Mouse (Mus musculus) forebrain, embryonic 14.5 days (tissue): ENCODE measurements around the gene Trappc1. TPM values are rescaled to one million over a fixed set of nuclear protein-coding genes. Genes with fewer than 3 reads are reported as not detected.

ENCODE experiments used
- ATAC-seq: fragments of 200-750 bp; cut with Nextera tagmentation; 2 replicates; pipeline ENCODE4 v1.8.0; 2017; ENCODE audit warnings: mild to moderate bottlenecking, moderate library complexity
- DNase-seq: peaks from one replicate; pipeline ENCODE4 v3.0.0-alpha.2; 2015; ENCODE audit warnings: low spot score
- H3K27ac ChIP-seq: fragments of 300-500 bp; sonication (generic); 2 replicates; pipeline ENCODE4 v1.5.1; 2014; ENCODE audit warnings: low read depth, mild to moderate bottlenecking, control low read depth, low read length, moderate library complexity
- H3K27me3 ChIP-seq: fragments of 300-500 bp; sonication (generic); replicated peaks from 2 replicates; pipeline ENCODE4 v1.6.1; 2014; ENCODE audit warnings: low read length, control low read depth, mixed read lengths; ENCODE audit not compliant: control insufficient read depth, insufficient read depth
- H3K36me3 ChIP-seq: fragments of 300-500 bp; sonication (generic); 2 replicates; pipeline ENCODE4 v1.6.1; 2014; ENCODE audit warnings: low read length, control low read depth; ENCODE audit not compliant: control insufficient read depth, insufficient read depth
- H3K4me1 ChIP-seq: fragments of 300-500 bp; sonication (generic); 2 replicates; pipeline ENCODE4 v1.6.1; 2014; ENCODE audit warnings: antibody characterized with exemption, low read length, control low read depth; ENCODE audit not compliant: control insufficient read depth, insufficient read depth
- H3K4me2 ChIP-seq: fragments of 300-500 bp; sonication (generic); 2 replicates; pipeline ENCODE4 v1.6.1; 2014; ENCODE audit warnings: mild to moderate bottlenecking, control low read depth, low read length
- H3K4me3 ChIP-seq: fragments of 300-500 bp; sonication (generic); 2 replicates; pipeline ENCODE4 v1.5.1; 2014; ENCODE audit warnings: low read depth, low read length, control low read depth
- H3K9ac ChIP-seq: fragments of 300-500 bp; sonication (generic); 2 replicates; pipeline ENCODE4 v1.6.1; 2014; ENCODE audit warnings: mild to moderate bottlenecking, low read length, control low read depth, moderate library complexity
- H3K9me3 ChIP-seq: fragments of 300-500 bp; sonication (generic); replicated peaks from 2 replicates; pipeline ENCODE4 v1.6.1; 2016; ENCODE audit warnings: low read length, control low read depth, mixed read lengths; ENCODE audit not compliant: control insufficient read depth
- WGBS: fragments of 180-500 bp; shearing (Covaris S2); extraction: QIAGEN DNeasy Blood & Tissue Kit; methylation state at CpG from one replicate; pipeline ENCODE4 v1.1.7; 2014; 5-methylcytosine and 5-hydroxymethylcytosine counted together
- polyA plus RNA-seq: library from polyadenylated mRNA; unstranded; fragments of >200 nt; fragmentation: Nextera tagmentation; extraction: Ambion mirVana; gene quantifications from 2 replicates; pipeline ENCODE4 v1.2.1, GENCODE M21; 2014

Gene Trappc1
- polyA plus RNA-seq, 1 experiment from 2014 or later = 243 TPM

- H3K27me3 ChIP-seq = no peaks in the 10 kb centered on the region
- no peak overlapping the region for H3K4me3 ChIP-seq
- H3K9me3 ChIP-seq = no peaks in the 10 kb centered on the region
- peak; percentile 29 for DNase-seq
- H3K36me3 ChIP-seq = no peaks in the 10 kb centered on the region
- H3K4me2 ChIP-seq = no peak overlapping the region
- WGBS = 73% methylated on average over 3 of the region's 3 CpGs
- ATAC-seq = no peak
- no peak overlapping the region for H3K27ac ChIP-seq
- H3K4me1 ChIP-seq = peaks cover 12% of the 10 kb centered on the region
- no peak overlapping the region for H3K9ac ChIP-seq
Measured at GRCm38 (mm10) chr11:69333922-69334321, 10.1 kb downstream of the Trappc1 start.

DNA sequence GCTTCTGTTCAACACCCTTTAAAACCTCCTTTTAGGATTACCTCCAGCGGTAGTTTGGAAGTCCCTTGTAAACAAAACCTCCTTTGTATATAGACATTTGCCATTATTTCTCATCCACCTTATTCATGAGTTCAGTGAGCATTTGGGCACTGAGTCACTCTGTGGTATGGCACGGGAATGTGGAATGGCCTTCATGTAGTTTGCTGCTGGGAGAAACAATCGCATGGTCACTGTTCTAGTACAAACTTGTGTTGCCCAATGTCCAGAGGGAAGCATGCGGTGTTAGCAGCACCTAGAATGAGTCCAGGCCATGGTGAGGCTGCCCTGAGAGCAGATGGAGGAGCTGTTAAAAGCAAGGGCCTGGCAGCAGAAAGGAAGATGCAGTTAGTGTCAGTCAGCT lies 11.0 kb downstream of the Trappc1 start:
- H3K36me3 ChIP-seq = no peaks in the 10 kb centered on the region

GRCm38 (mm10) chr11:69340161-69341131 lies 16.7 kb downstream of the Trappc1 start, which contains the start of gene Rnf227:
Gene Rnf227, plus strand, starts transcription at chr11:69340461.
- peak within 1 kb of the TSS; percentile 77 for H3K9ac ChIP-seq
- peaks cover 15% of the 10 kb centered on the region for H3K4me1 ChIP-seq
- peak within 1 kb of the TSS; percentile 51 for H3K4me3 ChIP-seq
- peak; percentile 93 for ATAC-seq
- H3K4me2 ChIP-seq = peak within 1 kb of the TSS; percentile 82
- DNase-seq = peak; percentile 90
- no peaks in the 10 kb centered on the region for H3K27me3 ChIP-seq
- WGBS = under 1% methylated on average over 98 of the region's 99 CpGs
- H3K36me3 ChIP-seq = peaks cover 25% of the 10 kb centered on the region
- peak within 1 kb of the TSS; percentile 81 for H3K27ac ChIP-seq
- H3K9me3 ChIP-seq = no peaks in the 10 kb centered on the region

More for the DNA sequence above, 11.0 kb downstream of the Trappc1 start:
- H3K27ac ChIP-seq = no peak overlapping the region
- no peaks in the 10 kb centered on the region for H3K27me3 ChIP-seq
- no peak overlapping the region for H3K4me2 ChIP-seq
- no peak for DNase-seq
- H3K9me3 ChIP-seq = no peaks in the 10 kb centered on the region
- peaks cover 12% of the 10 kb centered on the region for H3K4me1 ChIP-seq
- H3K9ac ChIP-seq = no peak overlapping the region
- 64% methylated on average over 4 of the region's 4 CpGs for WGBS
- no peak for ATAC-seq
- no peak overlapping the region for H3K4me3 ChIP-seq

GRCm38 (mm10) chr11:69346441-69346840 lies 22.7 kb downstream of the Trappc1 start:
- H3K27me3 ChIP-seq = no peaks in the 10 kb centered on the region
- no peak overlapping the region for H3K4me3 ChIP-seq
- H3K4me1 ChIP-seq = peaks cover 5% of the 10 kb centered on the region
- H3K9ac ChIP-seq = no peak overlapping the region
- H3K36me3 ChIP-seq = peaks cover 85% of the 10 kb centered on the region
- no peaks in the 10 kb centered on the region for H3K9me3 ChIP-seq
- DNase-seq (no peak), ATAC-seq (no peak)
- 94% methylated on average over 26 of the region's 26 CpGs for WGBS
- H3K27ac ChIP-seq = no peak overlapping the region
- no peak overlapping the region for H3K4me2 ChIP-seq

GRCm38 (mm10) chr11:69356544-69356943 lies 32.8 kb downstream of the Trappc1 start:
- Histone ChIP-seq H3K36me3 (peaks cover 100% of the 10 kb centered on the region), H3K9me3 (no peaks in the 10 kb centered on the region), H3K4me2 (no peak overlapping the region), H3K4me3 (no peak overlapping the region), H3K9ac (no peak overlapping the region), H3K27me3 (no peaks in the 10 kb centered on the region), H3K4me1 (no peaks in the 10 kb centered on the region), H3K27ac (no peak overlapping the region)
- DNase-seq = no peak
- WGBS = 90% methylated on average over 5 of the region's 5 CpGs
- no peak for ATAC-seq

GRCm38 (mm10) chr11:69357690-69358089 lies 33.9 kb downstream of the Trappc1 start:
- H3K4me1 ChIP-seq = no peaks in the 10 kb centered on the region

GRCm38 (mm10) chr11:69362021-69362420 lies 38.2 kb downstream of the Trappc1 start:
- H3K9me3 ChIP-seq = no peaks in the 10 kb centered on the region
- H3K4me1 ChIP-seq = peaks cover 24% of the 10 kb centered on the region
- no peak overlapping the region for H3K4me2 ChIP-seq
- H3K27me3 ChIP-seq = no peaks in the 10 kb centered on the region
- DNase-seq = peak; percentile 48
- WGBS = 52% methylated on average over 7 of the region's 7 CpGs
- H3K36me3 ChIP-seq = peaks cover 74% of the 10 kb centered on the region
- ATAC-seq = no peak
- H3K27ac ChIP-seq = peak overlapping the region; percentile 57; the same call in 1 of the 2 replicates
- no peak overlapping the region for H3K9ac ChIP-seq
- H3K4me3 ChIP-seq = no peak overlapping the region

More at GRCm38 (mm10) chr11:69357690-69358089, 33.9 kb downstream of the Trappc1 start:
- Histone ChIP-seq H3K36me3 (peaks cover 99% of the 10 kb centered on the region), H3K4me2 (no peak overlapping the region), H3K27ac (no peak overlapping the region), H3K27me3 (no peaks in the 10 kb centered on the region), H3K9me3 (no peaks in the 10 kb centered on the region), H3K4me3 (no peak overlapping the region), H3K9ac (no peak overlapping the region)
- 91% methylated on average over 12 of the region's 12 CpGs for WGBS
- ATAC-seq (no peak), DNase-seq (no peak)

- H3K27ac ChIP-seq = no peak overlapping the region
Measured at GRCm38 (mm10) chr11:69362479-69362878, 38.7 kb downstream of the Trappc1 start.

GRCm38 (mm10) chr11:69364376-69364775 lies 40.6 kb downstream of the Trappc1 start:
- Histone ChIP-seq H3K4me3 (peak overlapping the region; percentile 97; the same call in 1 of the 2 replicates), H3K9ac (peak overlapping the region; percentile 74; the same call in 1 of the 2 replicates), H3K9me3 (no peaks in the 10 kb centered on the region), H3K27ac (peak overlapping the region; percentile 100), H3K4me1 (peaks cover 27% of the 10 kb centered on the region), H3K4me2 (peak overlapping the region; percentile 96), H3K27me3 (no peaks in the 10 kb centered on the region), H3K36me3 (peaks cover 50% of the 10 kb centered on the region)
- 54% methylated on average over 8 of the region's 8 CpGs for WGBS
- no peak for DNase-seq
- ATAC-seq = no peak

More at GRCm38 (mm10) chr11:69362479-69362878, 38.7 kb downstream of the Trappc1 start:
- H3K9ac ChIP-seq = no peak overlapping the region
- DNase-seq (peak; percentile 39), ATAC-seq (no peak)
- H3K36me3 ChIP-seq = peaks cover 69% of the 10 kb centered on the region
- no peaks in the 10 kb centered on the region for H3K27me3 ChIP-seq
- 82% methylated on average over 2 of the region's 2 CpGs for WGBS
- no peak overlapping the region for H3K4me3 ChIP-seq
- H3K9me3 ChIP-seq = no peaks in the 10 kb centered on the region
- no peak overlapping the region for H3K4me2 ChIP-seq
- peaks cover 24% of the 10 kb centered on the region for H3K4me1 ChIP-seq
